Mouse (Mus musculus) left cerebral cortex, adult 2 months (tissue): ENCODE measurements at regions not wholly inside any gene's neighbourhood (a gene's known extent, or its start where the extent isn't known, plus 50 kb on each side); places are given as distances from the start of the nearest gene placed in this dataset.
"Not testable (repeated sequence)": the region's sequence is repeated elsewhere in the genome, so short reads cannot be mapped to it uniquely, and the experiment has no call there.

Experiments
- DNase-seq, 2 experiments: peaks; one replicate each; pipeline ENCODE4 v3.0.0; 2021 to 2022; ENCODE audit warnings: low spot score in 2 of 2, mixed read lengths in 1 of 2; ENCODE audit errors: extremely low spot score in 1 of 2
- H3K27ac ChIP-seq: fragments of 200-600 bp; 2 replicates; pipeline ENCODE4 v1.8.1; 2022
- H3K4me3 ChIP-seq: fragments of 200-600 bp; 2 replicates; pipeline ENCODE4 v1.8.1; 2022
- CTCF ChIP-seq: fragments of 200-600 bp; IDR thresholded peaks from 2 replicates; pipeline ENCODE4 v1.8.1; 2022; ENCODE audit warnings: antibody characterized with exemption, mild to moderate bottlenecking, moderate library complexity
- intact Hi-C: fragments of 180-260 bp; cut with DNase I; formaldehyde crosslinking; loops from one replicate; pipeline ENCODE4 v1.15.1; 2025

GRCm38 (mm10) chr12:17852138-17852537, 161.5 kb downstream of the Hpcal1 start:
- intact Hi-C loops, H3K27ac ChIP-seq, H3K4me3 ChIP-seq: not testable (repeated sequence)
- peak; percentile 84 for TF ChIP-seq CTCF
- peak; percentile 59 to 69 for DNase-seq

- DNase-seq, H3K4me3 ChIP-seq, intact Hi-C loops, H3K27ac ChIP-seq: not testable (repeated sequence)
Observed at GRCm38 (mm10) chr12:17872491-17872890, 181.8 kb downstream of the Hpcal1 start.

GRCm38 (mm10) chr12:17881371-17882116, 190.9 kb downstream of the Hpcal1 start:
- peak overlapping the region; percentile 70 for H3K27ac ChIP-seq
- DNase-seq, result peak; percentile 86 to 89
- peak; percentile 46 for TF ChIP-seq CTCF
- intact Hi-C loops, result no loop called here
- H3K4me3 ChIP-seq, result peak overlapping the region; percentile 55

- peak overlapping the region; percentile 55 for H3K4me3 ChIP-seq
- peak overlapping the region; percentile 70 for H3K27ac ChIP-seq
- intact Hi-C loops, result not testable (repeated sequence)
- peak; percentile 10 to 16 for DNase-seq
Observed at GRCm38 (mm10) chr12:17882117-17883116, 191.8 kb downstream of the Hpcal1 start.

- intact Hi-C loops, H3K4me3 ChIP-seq, DNase-seq, H3K27ac ChIP-seq: not testable (repeated sequence)
Observed at GRCm38 (mm10) chr12:17891663-17892310, 201.1 kb downstream of the Hpcal1 start.

- H3K4me3 ChIP-seq, intact Hi-C loops, DNase-seq, H3K27ac ChIP-seq: not testable (repeated sequence)
Observed at GRCm38 (mm10) chr12:17913058-17913457, 222.4 kb downstream of the Hpcal1 start.
